Mouse (Mus musculus) heart, adult 9 months (tissue): Measurements from ENCODE around the gene Zfp677.
"Not testable (repeated sequence)": the region's sequence is repeated elsewhere in the genome, so short reads cannot be mapped to it uniquely, and the experiment has no call there.

Experiments used
- DNase-seq, 2 experiments: peaks; one replicate each; pipeline ENCODE4 v3.0.0; 2022; ENCODE audit warnings: low spot score in 2 of 2

The Zfp677 gene

GRCm38 (mm10) chr17:21383391-21384056, at the start of gene Zfp677:
TSS of gene Zfp677 (plus strand) at chr17:21383748.
- peak; percentile 71 to 73 for DNase-seq

GRCm38 (mm10) chr17:21368018-21368417, 15.5 kb upstream of the Zfp677 start:
- not testable (repeated sequence) for DNase-seq

- no peak for DNase-seq
Observed at GRCm38 (mm10) chr17:21369925-21370719, 13.4 kb upstream of the Zfp677 start.

- DNase-seq, result no peak
Observed at GRCm38 (mm10) chr17:21375311-21375710, 8.2 kb upstream of the Zfp677 start.

- DNase-seq, result peak in 1 of 2 experiments; percentile 0
Observed at GRCm38 (mm10) chr17:21384057-21384411, 486 bp downstream of the Zfp677 start.

- DNase-seq, result peak; percentile 62 to 75
Observed at GRCm38 (mm10) chr17:21422664-21423599, 39.4 kb downstream of the Zfp677 start, which contains the start of gene Zfp54. TSS of gene Zfp54 (plus strand) at chr17:21423227.

GRCm38 (mm10) chr17:21438806-21439400, 55.4 kb downstream of the Zfp677 start:
- DNase-seq, result not testable (repeated sequence)
